Mouse (Mus musculus): ENCODE results near the gene Itga1.

Itga1 gene

GRCm38 (mm10) chr13:115101355-115102191 lies at the start of gene Itga1, which contains the start of gene Gm49395:
Gene Itga1, minus strand, starts transcription at chr13:115101964.
Gene Gm49395, minus strand, starts transcription at chr13:115101921.
- peak; percentile 96 for DNase-seq

GRCm38 (mm10) chr13:115150602-115151001 lies 48.8 kb upstream of the Itga1 start:
- DNase-seq: peak in 1 of 2 experiments; percentile 67

- no peak for DNase-seq
Observed at GRCm38 (mm10) chr13:115149849-115150248, 48.1 kb upstream of the Itga1 start.

DNA sequence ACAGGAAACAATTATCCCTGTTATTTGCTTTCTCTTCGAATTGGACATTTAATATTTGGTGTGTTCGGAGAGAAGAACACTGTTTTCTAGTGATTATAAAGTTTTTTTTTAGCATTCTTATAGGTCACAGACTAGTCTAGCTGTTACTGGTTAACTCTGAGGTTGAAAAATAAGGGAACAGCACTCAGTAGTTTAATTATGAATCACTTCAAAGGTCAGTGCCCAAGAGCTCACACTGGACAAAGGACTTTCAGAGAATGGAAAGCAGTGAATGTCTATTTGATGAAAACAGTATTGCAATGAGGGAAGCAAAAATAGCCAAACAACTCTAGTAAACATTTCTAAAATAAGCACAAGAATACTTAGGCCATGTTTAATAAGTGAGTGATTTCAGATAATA lies 41.8 kb upstream of the Itga1 start:
- peak; percentile 20 to 63 for DNase-seq

- DNase-seq: no peak
Observed at GRCm38 (mm10) chr13:115142066-115142465, 40.3 kb upstream of the Itga1 start.

DNA sequence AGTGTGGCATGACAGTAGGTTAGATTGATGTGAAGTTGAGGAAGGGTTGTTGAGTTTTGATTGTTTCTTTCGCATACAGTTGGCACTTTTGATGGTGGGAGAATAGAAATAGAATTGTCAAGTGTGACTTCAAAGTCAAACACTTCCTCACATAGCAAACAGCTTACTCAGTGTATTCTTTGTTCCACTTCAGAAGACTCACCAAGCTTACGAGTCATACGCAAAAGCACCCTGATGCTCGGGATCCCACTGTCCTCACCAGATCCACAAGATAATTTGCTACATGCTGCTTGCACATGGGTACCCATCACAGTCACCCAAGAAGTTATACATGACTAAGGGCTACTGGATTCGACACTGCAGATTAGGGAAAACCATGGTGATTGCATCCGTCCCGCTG lies 36.7 kb upstream of the Itga1 start:
- no peak for DNase-seq

DNA sequence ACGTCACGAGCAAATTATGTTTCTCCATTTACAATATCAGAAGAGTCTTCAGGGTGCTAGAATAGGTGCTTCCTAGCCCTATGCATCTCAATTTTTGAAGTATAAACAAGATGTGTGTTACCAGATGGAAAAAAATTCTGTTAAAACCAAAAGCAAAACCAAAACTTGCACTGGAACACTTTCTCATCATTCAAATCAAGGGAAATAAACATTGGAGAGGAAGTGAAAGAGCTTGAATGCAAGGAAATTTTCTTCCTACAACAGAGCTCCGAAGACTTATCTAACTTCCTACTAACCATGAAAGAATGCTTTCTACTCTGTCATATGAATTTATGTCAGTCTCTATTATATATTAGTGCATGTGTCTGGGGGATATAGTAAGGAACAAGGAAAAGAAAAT lies 35.0 kb upstream of the Itga1 start:
- no peak for DNase-seq

- DNase-seq: peak; percentile 51 to 70
Observed at GRCm38 (mm10) chr13:115132435-115132834, 30.7 kb upstream of the Itga1 start.

DNA sequence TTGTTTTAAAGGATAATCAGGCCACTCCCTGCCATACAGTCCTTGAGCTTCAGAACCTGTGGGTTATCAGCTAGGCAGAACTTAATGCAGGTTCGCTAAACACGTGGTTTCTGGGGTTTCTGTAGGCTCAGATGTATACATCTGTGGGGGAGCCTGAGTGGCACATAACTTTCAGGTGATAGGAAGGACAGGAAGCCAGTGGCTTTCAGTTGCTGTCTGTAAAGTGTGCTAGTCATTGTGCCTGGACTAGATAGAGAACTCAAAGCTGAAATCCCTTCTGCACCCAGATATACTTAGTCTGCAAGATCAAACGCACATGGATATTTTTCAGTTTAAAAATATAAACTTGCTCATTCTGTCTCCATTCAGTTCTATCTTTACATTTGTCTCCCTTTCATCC lies 29.6 kb upstream of the Itga1 start:
- DNase-seq: no peak

DNA sequence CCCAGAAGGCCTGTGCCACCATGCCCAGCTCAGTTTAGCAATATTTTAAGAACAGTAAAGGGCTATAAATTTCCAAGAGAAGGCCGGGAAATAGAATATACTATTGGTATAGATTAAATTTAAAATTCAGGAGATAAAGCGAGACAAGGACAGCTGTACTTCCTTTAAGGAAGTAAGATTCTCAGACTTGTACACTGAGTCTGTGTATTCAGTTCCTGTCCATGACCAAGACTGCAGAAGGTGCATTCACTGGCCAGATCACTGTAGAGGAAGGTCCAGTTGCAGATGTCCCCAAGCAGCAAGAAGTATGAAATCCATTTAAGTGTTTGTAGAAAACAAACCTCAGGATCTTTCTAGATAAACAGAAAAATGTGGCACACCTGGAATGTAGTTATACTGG lies 28.3 kb upstream of the Itga1 start:
- DNase-seq: no peak

GRCm38 (mm10) chr13:115127826-115128225 lies 26.1 kb upstream of the Itga1 start:
- no peak for DNase-seq

GRCm38 (mm10) chr13:115126534-115126933 lies 24.8 kb upstream of the Itga1 start:
- no peak for DNase-seq

DNA sequence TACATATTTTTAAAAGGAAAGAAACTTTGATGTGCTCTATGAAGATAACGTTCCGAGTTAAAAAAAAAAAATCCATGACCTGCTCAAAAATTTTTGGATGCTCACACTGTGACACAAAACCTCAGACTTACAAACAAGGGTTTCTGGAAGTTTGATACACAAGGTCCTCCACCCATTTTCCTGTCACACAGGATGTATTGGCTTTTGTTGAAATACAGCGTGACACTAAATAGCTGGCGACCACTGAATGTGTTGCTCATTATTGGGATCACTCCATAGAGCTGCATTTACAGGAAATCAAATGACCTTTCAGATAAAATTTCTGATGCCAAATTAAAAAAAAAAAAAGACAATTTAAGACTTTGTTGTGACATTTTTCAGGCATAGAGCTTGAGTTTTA lies 23.4 kb upstream of the Itga1 start:
- DNase-seq: no peak

- DNase-seq: no peak
Observed at GRCm38 (mm10) chr13:115124521-115124920, 22.8 kb upstream of the Itga1 start.

DNA sequence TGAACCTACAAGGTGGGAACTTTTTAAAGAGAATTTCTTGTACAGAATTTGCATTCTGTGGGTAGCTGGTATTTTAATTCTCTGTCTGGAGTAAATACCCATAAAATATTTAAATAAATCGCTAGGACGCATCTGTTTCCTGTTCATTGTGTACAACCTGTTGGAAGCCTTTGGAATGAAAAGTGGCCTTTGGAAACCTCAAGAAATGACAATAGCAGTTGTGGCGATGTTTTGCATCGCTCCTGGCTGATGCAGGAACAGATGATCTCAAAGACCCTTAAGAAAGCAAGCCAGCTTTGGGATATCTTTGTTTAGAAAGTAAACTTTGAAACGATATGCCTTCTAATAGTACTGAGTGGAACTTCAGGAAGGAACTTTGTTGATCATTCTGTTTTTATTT lies 17.0 kb upstream of the Itga1 start:
- DNase-seq: no peak

GRCm38 (mm10) chr13:115118195-115118594 lies 16.4 kb upstream of the Itga1 start:
- DNase-seq: no peak

DNA sequence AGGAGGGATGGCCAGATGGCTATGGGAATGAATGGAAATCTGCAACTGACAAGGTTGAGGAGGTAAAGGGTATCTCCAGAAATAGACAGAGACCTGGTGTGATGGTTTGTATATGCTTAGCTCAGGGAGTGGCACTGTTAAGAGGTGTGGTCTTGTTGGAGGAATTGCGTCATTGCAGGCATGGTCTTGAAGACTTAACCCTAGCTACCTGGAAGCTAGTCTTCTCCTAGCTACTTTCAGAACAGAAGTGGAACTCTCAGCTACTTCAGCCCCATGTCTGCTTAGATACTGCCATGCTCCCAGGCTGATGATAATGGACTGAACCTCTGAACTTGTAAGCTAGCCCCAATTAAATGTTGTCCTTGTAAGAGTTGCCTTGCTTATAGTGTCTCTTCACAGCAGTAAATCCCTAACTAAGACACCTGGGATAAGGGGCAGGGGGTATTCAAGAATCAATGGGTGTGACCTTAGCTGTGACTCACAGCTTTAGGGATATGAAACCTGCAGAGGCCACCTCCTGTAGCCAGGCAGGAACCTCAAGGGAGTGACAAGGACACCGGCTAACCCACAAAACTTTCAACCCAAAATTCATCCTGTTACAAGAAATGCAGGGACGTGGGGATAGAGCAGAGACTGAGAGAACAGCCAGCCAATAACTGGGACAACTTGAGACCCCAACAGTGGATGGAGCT lies 15.3 kb upstream of the Itga1 start:
- DNase-seq: no peak

GRCm38 (mm10) chr13:115109628-115110027 lies 7.9 kb upstream of the Itga1 start:
- peak; percentile 72 to 87 for DNase-seq

DNA sequence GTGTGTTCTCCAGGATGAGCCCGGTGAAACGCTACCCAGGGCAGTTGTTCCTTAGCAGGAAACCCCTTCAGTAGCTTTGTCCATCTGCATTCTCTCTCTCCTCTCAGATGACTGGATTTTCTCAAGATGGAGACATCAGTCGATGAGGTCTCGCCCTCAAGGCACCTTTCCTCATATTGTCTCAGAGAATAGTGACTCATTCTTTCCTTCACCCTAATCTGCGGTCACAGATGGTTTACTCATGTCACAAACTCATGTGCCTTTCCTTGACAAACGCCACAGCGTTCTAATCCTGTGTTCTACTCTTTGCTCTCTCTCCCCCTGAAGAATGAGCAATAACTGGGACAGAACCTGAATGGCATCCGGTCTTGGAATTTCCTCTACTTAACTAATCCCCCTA lies 5.7 kb upstream of the Itga1 start:
- no peak for DNase-seq

- no peak for DNase-seq
Observed at GRCm38 (mm10) chr13:115106183-115106582, 4.4 kb upstream of the Itga1 start.

- DNase-seq: no peak
Observed at GRCm38 (mm10) chr13:115102754-115103153, 990 bp upstream of the Itga1 start.

- DNase-seq: no peak
Observed at GRCm38 (mm10) chr13:115100381-115101177, 1.2 kb downstream of the Itga1 start.

- DNase-seq: no peak
Observed at GRCm38 (mm10) chr13:115099381-115099780, 2.4 kb downstream of the Itga1 start.
